Mouse (Mus musculus): ENCODE results near the gene Pdcd1. TPM values are rescaled to one million over a fixed set of nuclear protein-coding genes. Genes with fewer than 3 reads are reported as not detected.

The Pdcd1 gene
- polyA plus RNA-seq, 1 experiment from 2014 or later, result 0.13 TPM

Other genes starting within 250 kb of the Pdcd1 start
- gene Ing5, start 248.6 kb downstream of the Pdcd1 start, polyA plus RNA-seq (2015; fragmentation: Nextera tagmentation; extraction: Ambion mirVana), result 13.9 and 14.9 TPM in 2 replicates
- gene D2hgdh, start 227.6 kb downstream of the Pdcd1 start, polyA plus RNA-seq (2015; fragmentation: Nextera tagmentation; extraction: Ambion mirVana), result 18.5 and 18.8 TPM in 2 replicates
- 0.18 and 0.92 TPM in 2 replicates for gene Gal3st2, start 191.2 kb downstream of the Pdcd1 start, polyA plus RNA-seq (2015; fragmentation: Nextera tagmentation; extraction: Ambion mirVana)
- gene Gal3st2b, start 134.2 kb downstream of the Pdcd1 start, polyA plus RNA-seq (2015; fragmentation: Nextera tagmentation; extraction: Ambion mirVana), result 0.12 and 0.29 TPM in 2 replicates
- gene Gal3st2c, start 62.0 kb downstream of the Pdcd1 start, polyA plus RNA-seq (2015; fragmentation: Nextera tagmentation; extraction: Ambion mirVana), result not detected in 2 replicates
- not detected in 2 replicates for gene Neu4, start 32.1 kb downstream of the Pdcd1 start, polyA plus RNA-seq (2015; fragmentation: Nextera tagmentation; extraction: Ambion mirVana)

All from embryonic facial prominence, embryonic 15.5 days (tissue).